Mouse (Mus musculus) forebrain, embryonic 10.5 days (tissue): ENCODE results near the gene Mtrex. TPM values are rescaled to one million over a fixed set of nuclear protein-coding genes. Genes with fewer than 3 reads are reported as not detected.

Source experiments
- DNase-seq: peaks from one replicate; pipeline ENCODE4 v3.0.0-alpha.2; 2017; ENCODE audit warnings: low spot score; ENCODE audit errors: extremely low spot score
- H3K27ac ChIP-seq: fragments of 300-500 bp; sonication (generic); 2 replicates; pipeline ENCODE4 v1.5.1; 2016; ENCODE audit warnings: mild to moderate bottlenecking
- H3K27me3 ChIP-seq: fragments of 300-500 bp; sonication (generic); 2 replicates; pipeline ENCODE4 v1.6.1; 2016; ENCODE audit warnings: mild to moderate bottlenecking; ENCODE audit not compliant: poor library complexity, severe bottlenecking
- H3K36me3 ChIP-seq: fragments of 300-500 bp; sonication (generic); replicated peaks from 2 replicates; pipeline ENCODE4 v1.6.1; 2016; ENCODE audit warnings: mild to moderate bottlenecking, moderate library complexity
- H3K4me1 ChIP-seq: fragments of 300-500 bp; sonication (generic); 2 replicates; pipeline ENCODE4 v1.6.1; 2016
- H3K4me3 ChIP-seq: fragments of 300-500 bp; sonication (generic); 2 replicates; pipeline ENCODE4 v1.5.1; 2016; ENCODE audit warnings: mild to moderate bottlenecking, moderate library complexity
- H3K9me3 ChIP-seq: fragments of 300-500 bp; sonication (generic); 2 replicates; pipeline ENCODE4 v1.6.1; 2016; ENCODE audit warnings: mild to moderate bottlenecking, moderate library complexity
- WGBS: fragments of 180-500 bp; shearing (Covaris S2); methylation state at CpG from one replicate; pipeline ENCODE4 v1.1.7; 2016; 5-methylcytosine and 5-hydroxymethylcytosine counted together
- polyA plus RNA-seq: library from polyadenylated mRNA; unstranded; fragments of >200 nt; fragmentation: Nextera tagmentation; extraction: Ambion mirVana; gene quantifications from 2 replicates; pipeline ENCODE4 v1.2.1, GENCODE M21; 2016

The Mtrex gene
- polyA plus RNA-seq, 1 experiment from 2014 or later = 99.4 TPM

DNA sequence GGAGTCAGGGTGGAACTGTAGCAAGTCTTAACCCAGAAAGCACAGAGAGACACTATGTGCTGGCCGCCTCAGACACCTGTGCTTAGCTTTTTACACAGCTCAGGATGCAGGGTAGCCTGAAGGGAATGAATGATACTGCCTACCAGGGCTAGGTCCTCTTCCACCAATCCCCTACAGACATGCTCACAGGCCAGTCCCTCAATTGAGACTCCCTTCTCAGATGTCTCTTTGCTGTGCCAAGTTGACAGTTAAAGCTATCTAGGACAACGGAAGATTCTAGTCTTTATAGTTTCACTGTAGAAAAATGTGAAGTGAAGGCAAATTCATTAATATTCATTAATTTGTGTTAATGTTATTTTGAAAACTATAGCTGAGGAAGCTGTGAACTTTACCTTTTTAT lies 90.2 kb downstream of the Mtrex start:
- Histone ChIP-seq H3K4me3 (no peak overlapping the region), H3K36me3 (no peaks in the 10 kb centered on the region), H3K9me3 (no peaks in the 10 kb centered on the region), H3K4me1 (peaks cover 23% of the 10 kb centered on the region), H3K27me3 (no peaks in the 10 kb centered on the region), H3K27ac (no peak overlapping the region)
- DNase-seq = no peak
- whole genome bisulfite sequencing = 81% methylated on average over 2 of the region's 2 CpGs

DNA sequence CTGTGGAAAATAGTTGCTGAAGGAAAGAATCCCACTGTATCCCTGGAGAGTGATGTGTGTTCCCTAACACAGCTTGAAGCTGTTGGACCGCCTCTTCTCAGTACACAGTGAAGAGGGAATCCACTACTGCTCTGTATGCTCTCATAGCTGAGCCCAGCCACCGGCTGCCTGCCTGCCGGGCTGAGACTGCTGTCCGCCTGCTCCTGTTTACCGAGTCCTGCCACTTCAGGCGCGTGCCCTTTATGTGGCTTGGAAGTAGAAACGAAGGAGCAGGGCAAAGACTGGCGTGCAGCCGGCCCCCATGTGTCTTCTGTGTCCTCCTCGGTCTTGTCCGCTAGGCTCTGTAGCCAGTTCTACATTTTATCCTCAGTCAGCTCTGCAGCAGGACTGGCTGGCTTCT lies 92.1 kb downstream of the Mtrex start:
- DNase-seq = no peak
- no peaks in the 10 kb centered on the region for H3K27me3 ChIP-seq
- no peaks in the 10 kb centered on the region for H3K9me3 ChIP-seq
- 41% methylated on average over 12 of the region's 12 CpGs for WGBS
- no peak overlapping the region for H3K27ac ChIP-seq
- H3K4me1 ChIP-seq = peaks cover 23% of the 10 kb centered on the region
- H3K4me3 ChIP-seq = no peak overlapping the region
- H3K36me3 ChIP-seq = no peaks in the 10 kb centered on the region

GRCm38 (mm10) chr13:112833895-112834263 lies 93.3 kb downstream of the Mtrex start:
- Histone ChIP-seq H3K27me3 (no peaks in the 10 kb centered on the region), H3K4me3 (no peak overlapping the region), H3K36me3 (no peaks in the 10 kb centered on the region), H3K27ac (no peak overlapping the region), H3K9me3 (no peaks in the 10 kb centered on the region), H3K4me1 (peaks cover 23% of the 10 kb centered on the region)
- 91% methylated on average over 3 of the region's 3 CpGs for WGBS
- DNase-seq = no peak

- H3K27me3 ChIP-seq = no peaks in the 10 kb centered on the region
- H3K9me3 ChIP-seq = no peaks in the 10 kb centered on the region
- H3K4me3 ChIP-seq = no peak overlapping the region
- H3K27ac ChIP-seq = 0 out of 2 replicates have a peak overlapping the region, but pooled peaks have one; percentile 40
- no peak for DNase-seq
- peaks cover 23% of the 10 kb centered on the region for H3K4me1 ChIP-seq
- H3K36me3 ChIP-seq = no peaks in the 10 kb centered on the region
- 66% methylated on average over 20 of the region's 20 CpGs for WGBS
These were observed 93.8 kb downstream of the Mtrex start for GRCm38 (mm10) chr13:112833253-112833894.

DNA sequence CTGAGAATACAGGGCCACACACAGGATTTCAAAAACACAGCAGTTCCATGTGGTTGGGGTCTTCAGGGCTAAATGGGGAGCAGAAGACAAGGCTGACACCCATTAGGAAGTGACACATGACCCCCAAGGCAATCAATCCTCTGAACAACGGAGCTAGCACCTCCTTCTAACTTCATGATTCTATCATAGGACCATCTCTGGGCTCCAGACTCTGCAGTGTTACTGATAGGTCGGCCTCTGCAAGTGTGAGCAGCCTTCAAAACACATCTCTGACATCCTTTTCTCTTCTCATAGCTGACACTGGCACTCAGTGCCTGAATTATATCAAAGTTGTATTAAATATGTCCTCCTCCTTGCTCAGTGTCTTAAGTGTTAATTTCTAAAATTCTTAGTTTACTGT lies 94.6 kb downstream of the Mtrex start:
- no peak overlapping the region for H3K27ac ChIP-seq
- H3K4me1 ChIP-seq = peaks cover 23% of the 10 kb centered on the region
- WGBS = 65% methylated on average over 2 of the region's 2 CpGs
- H3K9me3 ChIP-seq = no peaks in the 10 kb centered on the region
- no peak for DNase-seq
- no peak overlapping the region for H3K4me3 ChIP-seq
- no peaks in the 10 kb centered on the region for H3K36me3 ChIP-seq
- no peaks in the 10 kb centered on the region for H3K27me3 ChIP-seq

DNA sequence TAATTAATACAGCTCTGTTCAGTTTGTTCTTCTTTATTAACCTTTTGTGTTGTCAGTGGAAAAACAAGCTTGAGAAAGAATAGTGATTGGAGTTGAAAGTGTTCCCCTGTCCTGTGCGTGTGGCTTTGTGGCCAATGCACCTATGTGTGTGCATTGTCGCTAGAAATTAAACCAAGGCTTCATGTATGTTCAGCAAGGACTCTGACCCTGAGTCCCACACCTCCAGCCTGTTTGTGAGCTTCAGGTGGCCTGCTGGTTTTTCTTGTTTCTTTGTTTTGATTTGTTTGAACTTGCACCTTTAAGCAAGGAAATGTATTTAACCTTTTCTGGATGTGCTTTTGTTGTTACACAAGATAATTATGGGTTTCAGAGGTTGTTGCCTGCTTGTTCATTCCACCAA lies 97.6 kb downstream of the Mtrex start:
- Histone ChIP-seq H3K27ac (no peak overlapping the region), H3K27me3 (no peaks in the 10 kb centered on the region), H3K4me3 (no peak overlapping the region), H3K36me3 (no peaks in the 10 kb centered on the region), H3K4me1 (peaks cover 27% of the 10 kb centered on the region), H3K9me3 (no peaks in the 10 kb centered on the region)
- DNase-seq = no peak
- WGBS = 89% methylated on average over 2 of the region's 2 CpGs

GRCm38 (mm10) chr13:112825479-112825878 lies 101.7 kb downstream of the Mtrex start:
- Histone ChIP-seq H3K4me1 (peaks cover 9% of the 10 kb centered on the region), H3K9me3 (no peaks in the 10 kb centered on the region), H3K36me3 (no peaks in the 10 kb centered on the region), H3K27me3 (no peaks in the 10 kb centered on the region), H3K4me3 (no peak overlapping the region), H3K27ac (no peak overlapping the region)
- no peak for DNase-seq
- 71% methylated on average over 6 of the region's 6 CpGs for whole genome bisulfite sequencing

DNA sequence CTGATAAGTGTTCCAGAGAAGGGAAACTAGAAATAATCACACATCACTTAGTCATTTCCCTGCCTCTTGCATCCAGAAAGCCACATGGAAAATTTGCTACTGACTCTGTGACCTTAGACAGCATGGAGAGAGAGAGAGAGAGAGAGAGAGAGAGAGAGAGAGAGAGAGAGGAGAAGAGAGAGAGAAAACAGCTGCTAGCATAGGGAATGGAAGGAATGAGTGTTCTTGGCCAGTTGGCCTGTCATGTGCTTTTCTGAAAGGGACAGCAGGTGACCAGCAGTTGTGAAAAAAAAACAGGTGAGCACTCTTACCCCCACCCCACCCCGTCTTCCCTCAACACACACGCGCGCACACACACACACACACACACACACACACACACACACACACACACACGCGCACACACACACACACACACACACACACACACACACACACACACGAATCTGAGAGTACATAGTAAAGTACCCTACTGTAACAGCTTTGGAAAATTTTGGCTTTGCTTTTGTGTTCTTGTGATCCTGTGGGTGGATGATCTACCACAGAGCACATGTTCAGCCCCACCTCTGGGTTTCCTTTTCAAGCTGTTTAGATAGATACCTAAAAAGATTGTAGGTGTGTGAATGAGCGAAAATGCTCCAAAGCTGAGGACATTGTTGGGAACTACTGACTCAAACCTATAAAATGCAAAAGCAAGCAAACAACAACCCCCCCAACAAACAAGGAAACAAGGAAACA lies 103.1 kb downstream of the Mtrex start:
- Histone ChIP-seq H3K36me3 (no peaks in the 10 kb centered on the region), H3K4me3 (no peak overlapping the region), H3K9me3 (no peaks in the 10 kb centered on the region), H3K27me3 (no peaks in the 10 kb centered on the region), H3K27ac (no peak overlapping the region), H3K4me1 (peaks cover 9% of the 10 kb centered on the region)
- 79% methylated on average over 5 of the region's 8 CpGs for WGBS
- no peak for DNase-seq

DNA sequence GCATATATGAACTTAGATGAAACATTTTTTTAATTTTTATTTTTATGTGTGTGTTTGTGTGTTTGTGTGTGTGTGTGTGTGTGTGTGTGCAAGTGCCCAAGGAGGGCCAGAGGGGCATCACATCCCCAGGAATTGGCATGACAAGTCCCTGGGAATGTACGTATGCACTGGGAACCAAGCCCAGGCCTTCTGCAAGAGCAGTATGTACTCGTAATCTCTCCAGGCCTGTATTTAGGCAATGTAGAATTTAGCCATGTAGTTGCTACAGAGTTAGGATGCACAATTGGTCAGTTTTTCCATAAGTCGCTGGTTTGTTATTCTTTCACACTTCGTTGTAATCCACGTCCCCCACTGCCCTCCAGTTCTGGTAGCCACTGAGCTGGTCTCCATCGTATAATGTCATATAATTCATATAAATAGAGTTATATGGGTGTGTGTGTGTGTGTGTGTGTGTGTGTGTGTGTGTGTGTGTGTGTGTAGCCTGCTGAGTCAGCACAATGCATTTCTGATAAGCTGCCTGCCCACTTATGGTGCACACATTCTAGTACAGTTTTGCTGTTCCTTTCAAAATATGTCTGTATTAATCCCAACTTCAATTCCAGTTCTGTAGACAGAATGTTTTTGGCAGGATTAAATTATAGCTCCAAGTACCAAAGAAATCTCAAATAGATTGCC lies 103.8 kb downstream of the Mtrex start:
- no peak overlapping the region for H3K4me3 ChIP-seq
- no peaks in the 10 kb centered on the region for H3K27me3 ChIP-seq
- H3K27ac ChIP-seq = no peak overlapping the region
- H3K4me1 ChIP-seq = peaks cover 9% of the 10 kb centered on the region
- no peaks in the 10 kb centered on the region for H3K9me3 ChIP-seq
- no peaks in the 10 kb centered on the region for H3K36me3 ChIP-seq
- DNase-seq = no peak
- WGBS = 92% methylated on average over 6 of the region's 6 CpGs

DNA sequence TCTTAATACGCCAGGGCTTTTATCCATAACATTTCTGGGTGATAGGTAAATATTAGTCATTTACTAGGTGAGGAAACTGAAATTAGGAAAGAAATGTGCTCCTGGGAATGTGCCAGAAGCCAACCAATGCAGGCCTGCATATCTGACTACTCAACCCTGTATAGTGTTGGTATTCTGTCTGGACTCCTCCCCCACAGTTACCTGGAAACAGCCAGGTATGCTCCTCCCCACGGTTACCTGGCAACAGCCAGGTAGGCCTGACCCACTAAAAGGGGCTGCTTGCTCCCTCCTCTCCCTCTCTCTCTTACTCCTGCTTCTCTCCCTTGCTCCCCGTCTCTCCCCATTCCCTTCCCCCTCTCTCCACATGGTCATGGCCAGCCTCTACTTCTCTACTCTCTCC lies 104.8 kb downstream of the Mtrex start:
- WGBS = 70% methylated on average over 3 of the region's 3 CpGs
- Histone ChIP-seq H3K27ac (no peak overlapping the region), H3K36me3 (no peaks in the 10 kb centered on the region), H3K9me3 (no peaks in the 10 kb centered on the region), H3K4me3 (no peak overlapping the region), H3K4me1 (peaks cover 9% of the 10 kb centered on the region), H3K27me3 (no peaks in the 10 kb centered on the region)
- no peak for DNase-seq

DNA sequence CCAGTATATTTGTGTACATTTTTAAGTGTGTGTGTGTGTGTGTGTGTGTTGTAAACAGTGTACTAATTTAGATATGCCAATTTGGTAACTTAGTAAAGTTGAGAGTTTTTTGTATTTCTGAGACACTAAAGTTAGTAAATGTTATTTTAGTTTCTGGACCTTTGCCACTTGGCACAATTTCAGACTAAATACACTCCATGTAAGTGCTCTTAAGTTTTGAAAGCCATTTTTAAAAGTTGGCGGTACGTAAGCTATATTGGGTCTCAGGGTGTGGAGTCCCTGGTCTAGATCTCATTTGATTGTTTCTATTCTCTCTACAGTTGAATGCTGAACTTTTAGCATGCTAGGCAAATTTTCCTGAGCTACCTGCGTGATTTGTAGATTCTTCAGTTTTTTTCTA lies 109.1 kb downstream of the Mtrex start:
- H3K27ac ChIP-seq = no peak overlapping the region
- H3K4me1 ChIP-seq = no peaks in the 10 kb centered on the region
- no peaks in the 10 kb centered on the region for H3K36me3 ChIP-seq
- no peak overlapping the region for H3K4me3 ChIP-seq
- no peak for DNase-seq
- no peaks in the 10 kb centered on the region for H3K9me3 ChIP-seq
- 92% methylated on average over 3 of the region's 3 CpGs for WGBS
- H3K27me3 ChIP-seq = no peaks in the 10 kb centered on the region
